Mouse (Mus musculus) heart, postnatal 0 days (tissue): ENCODE data around the gene Rtn4. TPM values are rescaled to one million over a fixed set of nuclear protein-coding genes. Genes with fewer than 3 reads are reported as not detected.

Source experiments
- ATAC-seq: fragments of 200-750 bp; cut with Nextera tagmentation; 2 replicates; pipeline ENCODE4 v1.8.0; 2017; ENCODE audit warnings: low read depth, moderate number of reproducible peaks, moderate library complexity; ENCODE audit not compliant: insufficient read depth
- DNase-seq: peaks from one replicate; pipeline ENCODE4 v3.0.0-alpha.2; 2016; ENCODE audit warnings: low spot score
- H3K27ac ChIP-seq: fragments of 300-500 bp; sonication (generic); 2 replicates; pipeline ENCODE4 v1.5.1; 2014; ENCODE audit warnings: low read depth, mild to moderate bottlenecking
- H3K27me3 ChIP-seq: fragments of 300-500 bp; sonication (generic); 2 replicates; pipeline ENCODE4 v1.6.1; 2014; ENCODE audit warnings: low read length, mixed read lengths; ENCODE audit not compliant: control insufficient read depth, insufficient read depth
- H3K36me3 ChIP-seq: fragments of 300-500 bp; sonication (generic); replicated peaks from 2 replicates; pipeline ENCODE4 v1.6.1; 2014; ENCODE audit warnings: low read length, mixed read lengths; ENCODE audit not compliant: control insufficient read depth, insufficient read depth
- H3K4me1 ChIP-seq: fragments of 300-500 bp; sonication (generic); 2 replicates; pipeline ENCODE4 v1.6.1; 2014; ENCODE audit warnings: antibody characterized with exemption; ENCODE audit not compliant: control insufficient read depth, insufficient read depth
- H3K4me2 ChIP-seq: fragments of 300-500 bp; sonication (generic); 2 replicates; pipeline ENCODE4 v1.6.1; 2014; ENCODE audit warnings: low read depth, mild to moderate bottlenecking, low read length, moderate library complexity
- H3K4me3 ChIP-seq: fragments of 300-500 bp; sonication (generic); 2 replicates; pipeline ENCODE4 v1.5.1; 2014; ENCODE audit warnings: low read depth, low read length
- H3K9ac ChIP-seq: fragments of 300-500 bp; sonication (generic); replicated peaks from 2 replicates; pipeline ENCODE4 v1.6.1; 2014; ENCODE audit warnings: low read depth, low read length, mixed read lengths
- H3K9me3 ChIP-seq: fragments of 300-500 bp; sonication (generic); replicated peaks from 2 replicates; pipeline ENCODE4 v1.6.1; 2016; ENCODE audit warnings: low read length; ENCODE audit not compliant: control insufficient read depth
- CTCF ChIP-seq: IDR thresholded peaks from 2 replicates; pipeline ENCODE4 v1.5.1; 2016; ENCODE audit warnings: antibody characterized with exemption, control low read depth, low read depth
- EP300 ChIP-seq: IDR thresholded peaks from 2 replicates; pipeline ENCODE4 v1.6.1; 2016; ENCODE audit warnings: antibody characterized with exemption, low read depth
- WGBS: fragments of 180-500 bp; shearing (Covaris S2); extraction: QIAGEN DNeasy Blood & Tissue Kit; methylation state at CpG from one replicate; pipeline ENCODE4 v1.1.7; 2014; 5-methylcytosine and 5-hydroxymethylcytosine counted together
- polyA plus RNA-seq: library from polyadenylated mRNA; unstranded; fragments of >200 nt; fragmentation: Nextera tagmentation; extraction: Ambion mirVana; gene quantifications from 2 replicates; pipeline ENCODE4 v1.2.1, GENCODE M21; 2015
- total RNA-seq: library from RNA; depleted of rRNA; stranded (reverse); fragments of >200 nt; gene quantifications from 2 replicates; pipeline ENCODE4 v1.2.3, GENCODE M21; 2014; ENCODE audit warnings: low replicate concordance

Rtn4 gene
- total and polyA plus RNA-seq, 2 experiments from 2014 or later, result 48.0 to 154 TPM

DNA sequence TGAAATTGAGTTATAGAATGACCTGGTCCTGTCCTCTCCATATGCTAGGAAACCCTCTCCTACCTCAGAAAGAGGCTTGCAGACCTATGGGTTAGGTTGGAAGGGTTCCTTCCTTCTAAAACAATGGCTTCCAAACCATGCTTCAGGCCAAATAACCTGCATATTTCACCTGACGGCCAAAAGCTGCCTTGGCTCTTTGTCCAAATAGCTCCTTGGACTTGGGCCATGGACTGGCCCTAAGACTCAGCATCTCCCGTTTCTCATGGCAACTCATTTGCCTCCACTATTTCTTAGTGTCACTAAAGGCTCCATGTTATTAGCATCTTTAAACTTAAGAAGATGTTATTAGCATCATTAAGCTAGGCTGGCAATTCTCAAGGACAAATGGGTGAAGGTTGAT, 52.8 kb downstream of the Rtn4 start:
- Histone ChIP-seq H3K27ac (no peak overlapping the region), H3K4me2 (no peak overlapping the region), H3K27me3 (no peaks in the 10 kb centered on the region), H3K4me3 (no peak overlapping the region), H3K9ac (no peak overlapping the region), H3K4me1 (no peaks in the 10 kb centered on the region), H3K36me3 (peaks cover 62% of the 10 kb centered on the region), H3K9me3 (no peaks in the 10 kb centered on the region)
- no peak for DNase-seq
- TF ChIP-seq CTCF (no peak), EP300 (no peak)
- WGBS, result 61% methylated on average over 2 of the region's 2 CpGs
- no peak for ATAC-seq

DNA sequence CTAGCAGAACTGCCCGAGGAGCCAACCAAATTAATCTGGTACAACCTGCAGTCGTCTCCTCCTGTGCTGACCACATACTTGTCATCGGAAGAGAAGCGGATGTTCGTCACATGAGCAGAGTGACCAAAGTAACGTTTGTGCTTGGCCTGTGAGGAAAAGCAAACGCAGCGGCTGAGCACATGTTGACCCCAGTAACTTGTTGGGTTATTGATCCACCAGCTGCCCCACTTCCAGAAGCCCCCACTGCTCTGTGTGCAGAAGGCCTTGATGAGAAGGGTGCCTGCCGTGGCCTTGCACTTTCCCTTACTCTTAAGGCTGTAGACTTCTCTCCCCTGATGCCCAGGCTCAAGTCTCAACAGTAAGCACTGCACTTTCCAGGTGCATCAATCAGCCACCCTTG, 53.5 kb downstream of the Rtn4 start:
- no peak overlapping the region for H3K9ac ChIP-seq
- no peak overlapping the region for H3K4me2 ChIP-seq
- H3K4me3 ChIP-seq, result no peak overlapping the region
- WGBS, result 85% methylated on average over 9 of the region's 9 CpGs
- no peaks in the 10 kb centered on the region for H3K27me3 ChIP-seq
- no peak for DNase-seq
- no peak for TF ChIP-seq EP300
- TF ChIP-seq CTCF, result no peak
- H3K4me1 ChIP-seq, result no peaks in the 10 kb centered on the region
- ATAC-seq, result no peak
- H3K9me3 ChIP-seq, result no peaks in the 10 kb centered on the region
- H3K36me3 ChIP-seq, result peaks cover 62% of the 10 kb centered on the region
- H3K27ac ChIP-seq, result no peak overlapping the region

DNA sequence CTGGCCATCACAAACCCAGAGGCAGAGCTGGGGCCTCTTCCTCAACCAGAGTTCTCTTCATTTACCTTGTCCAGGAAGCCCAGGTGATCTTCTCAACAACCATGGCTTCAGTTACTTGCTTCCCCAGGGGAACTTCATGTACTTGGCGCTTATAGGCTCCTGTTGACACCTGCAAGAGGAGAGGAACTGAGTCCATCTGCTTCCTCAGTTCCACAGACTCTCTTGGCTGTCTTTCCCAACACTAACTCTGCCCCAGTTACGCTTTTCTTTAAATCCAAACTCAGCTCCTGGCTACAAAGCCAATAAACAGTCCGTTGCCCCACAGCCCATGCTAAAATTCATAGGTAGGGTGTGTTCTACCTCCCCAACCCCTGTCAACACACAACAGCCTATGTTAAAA, 54.6 kb downstream of the Rtn4 start:
- H3K36me3 ChIP-seq, result peaks cover 53% of the 10 kb centered on the region
- TF ChIP-seq EP300 (no peak), CTCF (no peak)
- ATAC-seq, result no peak

DNA sequence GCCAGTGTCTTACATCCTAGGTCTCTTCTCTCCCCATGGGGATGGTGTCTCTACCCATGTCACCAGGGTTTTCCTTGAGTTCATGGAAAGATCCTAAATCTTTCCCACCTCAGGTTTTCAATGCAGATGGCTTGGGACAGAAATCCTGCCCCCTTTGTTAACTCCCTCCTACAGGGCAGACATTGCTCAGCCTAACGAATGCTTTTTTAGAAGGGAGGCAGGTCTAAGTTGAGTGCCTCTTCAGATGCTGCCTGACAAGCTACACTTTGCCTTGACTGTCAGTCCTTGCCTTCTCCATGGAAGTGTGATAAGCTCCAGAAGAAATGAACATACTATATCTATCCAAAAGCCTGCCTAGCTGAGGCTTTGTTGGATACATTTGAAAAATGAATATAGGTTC, 55.1 kb downstream of the Rtn4 start:
- WGBS, result 52% methylated on average over 1 of the region's 1 CpGs
- DNase-seq (no peak), ATAC-seq (no peak)
- Histone ChIP-seq H3K4me3 (no peak overlapping the region), H3K36me3 (peaks cover 51% of the 10 kb centered on the region), H3K27ac (no peak overlapping the region), H3K27me3 (no peaks in the 10 kb centered on the region), H3K9me3 (no peaks in the 10 kb centered on the region), H3K4me2 (no peak overlapping the region), H3K4me1 (no peaks in the 10 kb centered on the region; the same call in 1 of the 2 replicates), H3K9ac (no peak overlapping the region)
- TF ChIP-seq CTCF, result no peak
- TF ChIP-seq EP300, result no peak

More for the DNA sequence above, 54.6 kb downstream of the Rtn4 start:
- Histone ChIP-seq H3K9me3 (no peaks in the 10 kb centered on the region), H3K9ac (no peak overlapping the region), H3K27ac (no peak overlapping the region), H3K4me3 (no peak overlapping the region), H3K4me2 (no peak overlapping the region), H3K27me3 (no peaks in the 10 kb centered on the region), H3K4me1 (no peaks in the 10 kb centered on the region; the same call in 1 of the 2 replicates)
- no peak for DNase-seq
- 91% methylated on average over 3 of the region's 3 CpGs for WGBS

DNA sequence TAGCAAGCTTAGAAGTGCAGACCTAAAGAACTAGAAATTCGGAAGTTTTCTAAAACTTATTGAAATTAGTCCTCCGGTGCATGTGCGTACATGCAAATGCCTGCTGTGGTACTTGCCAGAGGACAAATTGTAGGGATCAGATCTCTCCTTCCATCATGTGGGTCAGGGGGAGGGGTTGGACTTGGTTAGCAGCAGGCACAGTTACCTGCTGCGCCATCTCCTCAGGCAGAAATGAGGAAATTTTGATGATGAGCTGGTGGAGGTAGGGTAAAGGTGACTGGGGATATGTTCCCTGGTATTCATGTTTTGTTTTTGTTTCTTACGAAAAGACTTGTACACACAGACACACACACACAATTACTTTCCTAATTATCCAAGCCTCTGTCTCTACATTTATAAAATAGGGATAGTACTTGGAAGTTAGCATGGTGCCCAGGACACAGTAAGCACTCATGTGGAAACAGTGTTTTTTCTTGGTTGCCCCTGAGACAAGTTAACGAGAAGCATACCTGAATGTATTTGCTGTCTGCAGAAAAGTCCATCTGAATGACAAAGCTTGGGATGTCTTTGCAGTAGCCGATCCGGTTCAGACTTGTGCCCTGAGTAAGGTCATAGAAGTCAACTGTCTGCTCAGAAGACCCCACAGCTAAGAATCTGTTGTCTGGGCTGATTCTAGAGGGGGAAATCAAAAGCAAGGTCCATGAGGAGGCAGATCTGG, 56.2 kb downstream of the Rtn4 start:
- Histone ChIP-seq H3K36me3 (peaks cover 42% of the 10 kb centered on the region), H3K27ac (no peak overlapping the region), H3K4me3 (no peak overlapping the region), H3K9ac (no peak overlapping the region), H3K27me3 (no peaks in the 10 kb centered on the region), H3K4me2 (no peak overlapping the region), H3K9me3 (no peaks in the 10 kb centered on the region), H3K4me1 (no peaks in the 10 kb centered on the region; the same call in 1 of the 2 replicates)
- DNase-seq, result no peak
- 93% methylated on average over 8 of the region's 8 CpGs for WGBS
- no peak for ATAC-seq
- TF ChIP-seq EP300, result no peak
- TF ChIP-seq CTCF, result no peak

DNA sequence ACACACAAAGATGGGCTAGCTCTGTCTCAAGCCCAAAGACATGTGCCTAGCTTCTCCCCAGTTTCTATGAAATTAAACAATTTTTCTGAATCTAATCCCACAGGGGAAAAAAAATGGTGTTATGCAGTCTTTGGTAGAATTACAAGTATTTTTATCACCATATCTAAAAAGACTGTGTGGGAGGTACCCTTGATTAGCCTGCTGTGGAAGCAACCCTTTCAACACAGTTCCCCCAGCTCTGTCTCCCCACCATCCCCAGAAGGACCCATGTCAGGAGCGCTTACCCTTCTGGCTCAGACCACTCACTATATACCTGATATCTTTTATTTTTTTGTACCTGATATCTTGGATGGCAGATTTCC, 56.7 kb downstream of the Rtn4 start:
- DNase-seq (no peak), ATAC-seq (no peak)
- no peak overlapping the region for H3K4me3 ChIP-seq
- H3K4me2 ChIP-seq, result no peak overlapping the region
- no peaks in the 10 kb centered on the region; the same call in 1 of the 2 replicates for H3K4me1 ChIP-seq
- H3K9ac ChIP-seq, result no peak overlapping the region
- no peak for TF ChIP-seq EP300
- no peak for TF ChIP-seq CTCF
- no peaks in the 10 kb centered on the region for H3K27me3 ChIP-seq
- H3K36me3 ChIP-seq, result peaks cover 39% of the 10 kb centered on the region
- no peak overlapping the region for H3K27ac ChIP-seq
- 93% methylated on average over 1 of the region's 1 CpGs for WGBS
- H3K9me3 ChIP-seq, result no peaks in the 10 kb centered on the region
